Mouse (Mus musculus) left cerebral cortex, adult 9 months (tissue): ENCODE results near the gene Adat3.

Source experiments
- DNase-seq, 2 experiments: peaks; one replicate each; pipeline ENCODE4 v3.0.0; 2022; ENCODE audit warnings: low spot score in 2 of 2

Gene Adat3

GRCm38 (mm10) chr10:80653156-80653720, 50.6 kb downstream of the Adat3 start:
- no peak for DNase-seq

GRCm38 (mm10) chr10:80654866-80655265, 52.2 kb downstream of the Adat3 start:
- no peak for DNase-seq

GRCm38 (mm10) chr10:80655406-80656129, 52.9 kb downstream of the Adat3 start:
- no peak for DNase-seq

- DNase-seq: peak; percentile 91 to 95
Measured at GRCm38 (mm10) chr10:80656130-80656862, 53.6 kb downstream of the Adat3 start.

GRCm38 (mm10) chr10:80656863-80657623, 54.4 kb downstream of the Adat3 start, which contains the start of gene Btbd2:
Btbd2 (minus strand) TSS chr10:80657071.
- no peak for DNase-seq
